16 mouse cellular contexts compared by ENCODE assay signal in the genomic region with DNA sequence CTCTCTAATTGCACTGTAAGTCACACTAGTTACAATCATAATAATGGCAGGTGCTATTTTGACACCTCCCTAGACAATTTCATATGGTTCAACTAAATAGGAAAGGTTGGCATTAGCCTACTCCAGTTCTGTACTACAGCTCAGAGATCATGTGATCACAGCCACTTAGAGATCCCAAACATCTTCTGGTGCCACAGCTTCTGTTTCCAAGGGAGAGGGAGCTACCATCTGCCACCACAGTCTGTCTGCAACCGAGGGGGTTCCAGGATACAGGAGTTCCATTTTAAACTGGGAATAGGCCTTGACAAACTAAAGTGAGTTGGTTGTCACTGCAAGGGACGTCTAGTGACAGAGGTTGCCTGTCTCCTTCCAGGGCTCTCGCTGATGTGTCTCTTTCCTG. TPM values are rescaled to one million over a fixed set of nuclear protein-coding genes. Genes with fewer than 3 reads are reported as not detected.
DNase-seq lines count a peak whose midpoint lies in the region; ATAC-seq and TF ChIP-seq lines count a peak whose summit lies in the region.
"Had no signal": no experiment of that assay in that cellular context is flagged by ENCODE, and none has a peak within 500 bp of the region (broad histone marks: within the 10 kb centered on the region; RNA-seq: fewer than 3 reads in every experiment).

No protein-coding gene starts in this region.

- no peak for TF ChIP-seq CTCF in kidney, adult 2 months (conservative IDR thresholded peaks at IDR 0.05; ENCODE audit: insufficient read depth, insufficient read length, low read depth, low read length)

- no peaks in the 10 kb centered on the region for H3K27me3 ChIP-seq in forebrain, embryonic 13.5 days
- H3K27me3 ChIP-seq in forebrain, embryonic 10.5 days (ENCODE audit: poor library complexity, severe bottlenecking), result no peaks in the 10 kb centered on the region
- H3K27me3 ChIP-seq in kidney, adult 2 months (replicated peaks; ENCODE audit: control insufficient read depth, insufficient read depth, low read length), result no peaks in the 10 kb centered on the region; the same call in 1 of the 2 replicates
- H3K27me3 ChIP-seq: heart, embryonic 12.5 days had no signal

- no peak for TF ChIP-seq POLR2A in kidney, adult 2 months (IDR thresholded peaks at IDR 0.05; ENCODE audit: low read depth, low read length)

- no peak overlapping the region for H3K4me3 ChIP-seq in forebrain, embryonic 13.5 days
- H3K4me3 ChIP-seq in forebrain, embryonic 10.5 days, result no peak overlapping the region
- no peak overlapping the region for H3K4me3 ChIP-seq in kidney, adult 2 months (ENCODE audit: insufficient read depth, low read depth, low read length)
- H3K4me3 ChIP-seq: heart, embryonic 12.5 days; liver, embryonic 12.5 days had no signal

- no peak for DNase-seq in forebrain, embryonic 10.5 days (ENCODE audit: extremely low spot score, low spot score)
- peak; percentile 49 to 63 for DNase-seq in cerebellum, postnatal 10 days
- peak; percentile 85 to 93 for DNase-seq in layer of hippocampus, adult 18-20 months (ENCODE audit: low spot score in 2 of 2)
- DNase-seq in right cerebral cortex, postnatal 14 days, result peak; percentile 20
- no peak for DNase-seq in kidney, adult 2 months
- no peak for DNase-seq in heart, postnatal 4 days
- DNase-seq in urinary bladder, postnatal 4 days (ENCODE audit: low spot score in 2 of 2), result no peak
- DNase-seq: adrenal gland, postnatal 25 days; B cell, adult 2 months; gastrocnemius, postnatal 14 days; lung, postnatal 10 days had no signal

- H3K36me3 ChIP-seq in forebrain, embryonic 13.5 days (ENCODE audit: poor library complexity, severe bottlenecking), result no peaks in the 10 kb centered on the region
- no peaks in the 10 kb centered on the region for H3K36me3 ChIP-seq in forebrain, embryonic 10.5 days (replicated peaks)
- no peaks in the 10 kb centered on the region for H3K36me3 ChIP-seq in kidney, adult 2 months (ENCODE audit: control insufficient read depth, insufficient read depth, low read length)
- H3K36me3 ChIP-seq: heart, embryonic 12.5 days; liver, embryonic 12.5 days had no signal

- WGBS in forebrain, embryonic 13.5 days, result 77% methylated on average over 3 of the region's 3 CpGs
- WGBS in forebrain, embryonic 10.5 days, result 90% methylated on average over 3 of the region's 3 CpGs
- 85% methylated on average over 3 of the region's 3 CpGs for WGBS in kidney, adult 2 months

- H3K4me2 ChIP-seq in forebrain, embryonic 13.5 days, result no peak overlapping the region
- H3K4me2 ChIP-seq: heart, embryonic 12.5 days; hindbrain, embryonic 14.5 days; liver, embryonic 12.5 days; midbrain, embryonic 11.5 days had no signal

- no peaks in the 10 kb centered on the region for H3K9me3 ChIP-seq in forebrain, embryonic 13.5 days (replicated peaks)
- no peaks in the 10 kb centered on the region for H3K9me3 ChIP-seq in forebrain, embryonic 10.5 days
- H3K9me3 ChIP-seq: heart, embryonic 12.5 days; liver, embryonic 12.5 days had no signal

- ATAC-seq in forebrain, embryonic 13.5 days, result peak; percentile 84; the same call in 1 of the 2 replicates
- ATAC-seq: liver, embryonic 12.5 days had no signal

- peaks cover 15% of the 10 kb centered on the region for H3K4me1 ChIP-seq in forebrain, embryonic 13.5 days
- H3K4me1 ChIP-seq in forebrain, embryonic 10.5 days, result peaks cover 11% of the 10 kb centered on the region
- H3K4me1 ChIP-seq in kidney, adult 2 months (ENCODE audit: control insufficient read depth, insufficient read depth, low read length), result no peaks in the 10 kb centered on the region
- H3K4me1 ChIP-seq: liver, embryonic 12.5 days had no signal

- no peak overlapping the region for H3K9ac ChIP-seq in forebrain, embryonic 13.5 days
- H3K9ac ChIP-seq: heart, embryonic 12.5 days; hindbrain, embryonic 14.5 days; liver, embryonic 12.5 days had no signal

- H3K27ac ChIP-seq in forebrain, embryonic 13.5 days, result no peak overlapping the region
- H3K27ac ChIP-seq in forebrain, embryonic 10.5 days, result no peak overlapping the region
- H3K27ac ChIP-seq in kidney, adult 2 months (ENCODE audit: insufficient read depth, low read depth, low read length), result no peak overlapping the region
- H3K27ac ChIP-seq: hindbrain, embryonic 14.5 days; liver, embryonic 12.5 days had no signal

RNA-seq across cellular contexts. Expression of gene Mtfr2, which starts 33.2 kb away (rescaled TPM):
- 2.6 and 3.0 TPM in 2 replicates for polyA plus RNA-seq in forebrain, embryonic 13.5 days (2015; fragmentation: Nextera tagmentation; extraction: Ambion mirVana)
- polyA plus RNA-seq in forebrain, embryonic 10.5 days (2016; fragmentation: Nextera tagmentation; extraction: Ambion mirVana), result 3.1 and 3.3 TPM in 2 replicates
- total RNA-seq in layer of hippocampus, adult 18-20 months (2021), result 1 to 10 TPM in 1 of 2 experiments, under 1 TPM in 1; 0.32 to 1.0 TPM
- polyA plus RNA-seq in kidney, adult 2 months (2012; rRNA removed), result 0.11 and 0.20 TPM in 2 replicates
- 1 to 10 TPM; 6.4 to 7.6 TPM for total RNA-seq in heart, postnatal 4 days (2021)

Comparison
In these comparisons a context has a peak if more than half of its experiments do, and no peak if none do; other contexts are left out.
1. DNase-seq: peak in cerebellum, postnatal 10 days (2 of 2), layer of hippocampus, adult 18-20 months (2 of 2) and right cerebral cortex, postnatal 14 days (single experiment); none in forebrain, embryonic 10.5 days (single experiment), kidney, adult 2 months (single experiment), heart, postnatal 4 days (single experiment) and urinary bladder, postnatal 4 days (0 of 2).